Mouse (Mus musculus) cortical plate, adult 2 months (tissue): Measurements from ENCODE around the gene Hist1h2bh.

Experiments
- CTCF ChIP-seq: fragments of 200-500 bp; IDR thresholded peaks from 2 replicates; pipeline ENCODE4 v1.5.1; 2011; ENCODE audit warnings: mild to moderate bottlenecking, control low read depth, low read length; ENCODE audit not compliant: insufficient read depth; ENCODE audit errors: extremely low read depth
- POLR2A ChIP-seq: fragments of 200-500 bp; IDR thresholded peaks from 2 replicates; pipeline ENCODE4 v1.6.1; 2011; ENCODE audit warnings: mild to moderate bottlenecking, low read length, control low read depth; ENCODE audit not compliant: insufficient read depth; ENCODE audit errors: extremely low read depth

DNA sequence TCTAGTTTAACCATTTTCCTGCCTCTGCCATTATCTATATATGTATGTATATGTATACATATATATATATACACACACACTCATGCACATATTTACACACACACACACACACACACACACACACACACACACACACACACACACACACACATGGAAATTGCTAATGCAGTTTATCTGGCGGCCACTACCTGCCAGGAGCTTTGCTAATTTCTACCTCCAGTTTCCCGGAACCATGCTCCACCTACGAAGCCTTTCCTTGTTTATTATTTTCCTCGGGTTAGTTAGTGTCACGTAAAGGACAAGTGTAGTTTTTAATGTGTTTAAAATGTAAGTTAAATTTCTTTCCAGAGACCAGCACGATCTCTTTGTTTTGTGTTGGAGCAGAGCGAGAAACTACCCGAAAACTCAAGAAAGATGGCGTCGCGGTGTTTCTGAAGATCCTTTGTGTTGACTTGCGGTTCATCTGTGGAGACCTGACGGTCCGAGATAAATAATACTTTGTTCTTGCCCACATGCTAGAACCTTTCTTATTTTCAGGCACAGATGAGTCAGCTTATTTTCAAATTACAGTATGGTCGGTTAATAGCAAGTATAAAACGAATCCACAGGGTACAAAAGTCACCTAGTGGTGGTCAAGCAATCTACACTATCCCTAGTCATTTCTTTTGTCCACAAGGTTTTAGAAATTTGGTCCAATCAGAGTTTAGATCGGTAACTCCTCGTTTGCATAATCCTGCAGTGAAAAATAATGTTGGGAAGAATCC is 19.7 kb upstream of the Hist1h2bh start:
- TF ChIP-seq CTCF = no peak
- no peak for TF ChIP-seq POLR2A
